Mouse (Mus musculus) urinary bladder, postnatal 36 days (tissue): ENCODE data around the gene Htr5b.

Experiments used
- DNase-seq, 2 experiments: peaks; one replicate each; pipeline ENCODE4 v3.0.0; 2022; ENCODE audit warnings: low spot score in 2 of 2, mixed read lengths in 1 of 2

The Htr5b gene

DNA sequence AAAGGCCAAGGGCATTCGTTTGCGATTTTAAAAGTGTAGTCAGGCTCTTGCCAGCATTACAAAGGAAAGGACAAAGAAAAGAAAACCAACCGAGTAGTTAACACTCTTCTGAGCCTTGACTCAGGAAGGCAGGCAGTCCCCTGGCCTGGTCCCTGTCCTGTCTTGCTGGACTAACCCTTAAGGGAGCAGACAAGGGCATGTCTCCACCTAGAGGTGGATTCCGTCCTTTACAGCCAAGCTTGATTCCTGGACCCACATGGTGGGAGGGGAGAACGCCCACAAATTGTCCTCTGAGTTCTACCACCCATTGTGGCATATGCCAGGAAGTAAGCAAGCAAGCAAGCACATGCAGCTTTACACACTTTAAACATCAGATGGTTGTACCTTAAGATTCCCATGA is 38.0 kb downstream of the Htr5b start:
- DNase-seq = no peak

DNA sequence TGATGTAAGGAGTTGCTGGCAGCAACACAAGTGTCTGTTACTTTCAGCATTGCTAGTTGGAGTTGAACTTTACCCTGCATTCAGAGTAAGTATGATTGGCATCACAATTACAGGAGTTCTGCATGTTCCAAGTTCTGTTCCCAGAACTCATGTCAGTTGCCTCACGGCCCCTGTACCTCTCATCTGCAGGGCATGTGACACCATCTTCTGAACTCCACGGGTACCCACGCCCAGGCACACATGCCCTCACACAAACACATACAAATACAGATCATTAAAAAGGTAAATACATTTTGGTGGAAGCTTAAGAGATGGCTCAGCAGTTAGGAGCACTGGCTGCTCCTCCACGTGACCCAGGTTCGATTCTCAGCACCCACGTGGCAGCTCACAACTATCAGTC is 41.5 kb downstream of the Htr5b start:
- no peak for DNase-seq

GRCm38 (mm10) chr1:121483091-121483490 is 45.2 kb downstream of the Htr5b start:
- no peak for DNase-seq

GRCm38 (mm10) chr1:121479403-121479802 is 48.9 kb downstream of the Htr5b start:
- DNase-seq = no peak

GRCm38 (mm10) chr1:121478284-121478980 is 49.8 kb downstream of the Htr5b start:
- no peak for DNase-seq

DNA sequence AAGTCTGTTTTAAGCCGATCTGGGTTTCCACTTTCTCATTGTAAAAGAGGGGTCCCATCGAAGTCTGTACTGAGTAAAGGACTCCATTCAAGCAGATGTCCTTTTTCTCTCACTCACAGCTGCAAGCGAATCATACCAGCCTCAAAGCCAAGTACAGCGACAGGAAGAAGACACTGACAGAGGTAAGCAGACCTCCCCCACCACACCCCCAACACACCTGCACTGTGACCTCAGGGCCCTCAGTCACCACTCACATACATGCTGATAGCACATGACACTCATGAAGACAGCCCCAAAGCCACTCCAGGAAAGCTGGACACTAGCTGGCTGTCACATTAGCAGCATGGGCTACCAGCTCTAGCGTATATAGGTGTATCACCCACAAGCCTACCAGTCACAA is 50.5 kb downstream of the Htr5b start:
- no peak for DNase-seq

DNA sequence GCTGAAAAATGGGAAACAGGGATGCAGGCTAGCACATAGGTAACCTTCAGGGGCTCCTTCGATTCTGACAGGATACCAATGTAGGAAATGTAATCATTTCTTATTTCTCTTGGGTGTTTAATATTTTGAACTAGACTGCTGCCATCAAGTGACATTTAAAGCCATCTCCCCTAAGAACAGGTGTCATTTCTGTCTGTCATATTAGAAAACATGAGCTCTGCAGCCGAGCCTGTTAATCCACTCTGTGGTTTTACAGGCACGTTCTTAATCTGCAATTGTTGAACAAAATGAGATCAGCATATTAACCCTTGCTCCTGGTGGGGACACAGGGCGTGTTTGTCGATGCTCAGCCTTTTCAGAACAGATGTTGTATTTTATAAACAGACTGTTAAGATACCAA is 56.8 kb downstream of the Htr5b start:
- DNase-seq = no peak

GRCm38 (mm10) chr1:121468271-121468670 is 60.0 kb downstream of the Htr5b start:
- DNase-seq = no peak

DNA sequence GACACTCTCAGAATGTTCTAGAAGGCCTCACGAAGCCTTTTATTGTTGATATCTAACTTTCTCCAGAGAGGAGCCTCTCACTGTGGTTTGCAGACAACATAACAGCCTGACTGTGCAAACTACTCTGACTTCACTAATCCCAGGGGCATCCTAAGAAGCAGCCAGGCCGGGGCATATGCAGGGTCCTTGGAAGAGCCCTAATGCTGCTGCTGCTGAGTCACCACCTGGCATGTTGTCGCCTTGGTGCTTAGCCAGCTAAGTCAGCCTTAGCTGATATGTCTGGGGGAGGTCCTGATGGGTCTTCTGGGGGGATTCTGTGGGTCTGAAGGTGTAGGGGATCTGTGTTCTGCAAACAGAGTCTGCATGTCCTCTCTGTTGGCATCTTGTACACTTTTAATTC is 62.0 kb downstream of the Htr5b start:
- no peak for DNase-seq

DNA sequence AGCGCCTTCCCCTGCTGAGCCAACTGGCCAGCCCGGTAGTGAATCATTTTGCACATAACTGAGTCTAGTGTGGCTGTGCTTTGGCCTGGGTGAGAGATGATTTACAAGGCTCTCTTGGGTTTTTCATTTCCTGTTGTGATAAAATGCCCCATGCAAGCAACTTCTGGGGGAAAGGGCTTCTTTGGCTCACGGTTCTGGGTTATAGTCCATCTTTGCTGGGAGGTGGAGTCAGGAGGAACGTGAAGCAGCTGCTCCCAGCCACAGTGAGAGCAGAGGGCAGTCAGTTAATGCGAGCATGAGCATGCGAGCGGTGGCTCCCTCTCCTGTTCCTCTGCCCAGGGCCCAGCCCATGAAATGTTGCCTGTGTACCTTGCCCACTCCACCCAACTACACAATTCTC is 64.5 kb downstream of the Htr5b start:
- no peak for DNase-seq

DNA sequence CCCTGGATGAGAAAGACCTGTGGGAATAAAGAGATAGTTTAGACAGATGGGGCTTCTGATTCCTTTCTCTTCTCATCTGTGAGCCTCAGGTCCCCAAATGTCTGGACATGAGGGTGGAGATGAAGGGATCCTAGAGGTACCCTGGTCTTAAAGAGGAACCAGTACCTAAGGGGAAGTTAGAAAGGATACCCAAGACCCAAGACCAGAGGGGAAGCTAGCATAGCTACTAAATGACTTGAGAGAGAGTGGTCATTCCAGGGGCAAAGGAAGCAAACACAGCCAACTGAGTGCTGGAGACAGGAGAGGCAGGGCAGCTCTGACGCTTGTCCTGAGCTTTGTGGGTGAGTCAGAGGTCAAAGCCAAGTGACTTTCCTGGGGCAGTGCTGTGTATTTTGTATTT is 65.6 kb downstream of the Htr5b start:
- DNase-seq = no peak

GRCm38 (mm10) chr1:121461895-121462294 is 66.4 kb downstream of the Htr5b start:
- no peak for DNase-seq

DNA sequence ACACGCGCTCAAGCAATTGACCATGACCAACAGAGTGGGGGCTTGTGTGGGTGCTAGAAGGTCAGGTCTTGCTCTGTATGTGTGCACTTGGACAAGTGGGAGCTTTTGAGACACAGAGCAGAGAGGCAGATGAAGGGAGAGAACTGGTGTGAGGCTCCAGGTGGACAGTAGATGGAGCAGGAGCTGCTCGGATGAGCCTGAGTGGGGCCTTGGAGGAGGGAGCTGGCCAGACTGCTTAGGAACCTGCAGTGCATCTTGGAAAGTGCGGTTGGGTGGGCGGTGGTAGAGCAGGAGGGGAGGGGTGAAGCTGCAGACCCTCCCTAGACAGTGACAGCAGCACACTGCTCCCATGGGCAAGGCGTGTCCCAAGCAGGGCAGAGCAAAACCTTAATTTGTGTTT is 68.2 kb downstream of the Htr5b start:
- no peak for DNase-seq
